Mouse (Mus musculus): ENCODE measurements around the gene Thra.

GRCm38 (mm10) chr11:98773635-98774295 is 33.3 kb downstream of the Thra start:
- no peak for TF ChIP-seq GATA2 (IDR thresholded peaks at IDR 0.05; ENCODE audit: borderline replicate concordance, low read depth, low read length)
- no peak for TF ChIP-seq CTCF (IDR thresholded peaks at IDR 0.05; ENCODE audit: low read depth, low read length)
- TF ChIP-seq GATA1 (IDR thresholded peaks at IDR 0.05; ENCODE audit: borderline replicate concordance, low read length) = no peak

Data from G1E (cell line).